Mouse (Mus musculus) lung, postnatal 36 days (tissue): ENCODE data around the gene Tmem259.
"Not testable (repeated sequence)": the region's sequence is repeated elsewhere in the genome, so short reads cannot be mapped to it uniquely, and the experiment has no call there.

Experiments
- DNase-seq: peaks from one replicate; pipeline ENCODE4 v3.0.0; 2022; ENCODE audit warnings: mixed read lengths

Gene Tmem259

DNA sequence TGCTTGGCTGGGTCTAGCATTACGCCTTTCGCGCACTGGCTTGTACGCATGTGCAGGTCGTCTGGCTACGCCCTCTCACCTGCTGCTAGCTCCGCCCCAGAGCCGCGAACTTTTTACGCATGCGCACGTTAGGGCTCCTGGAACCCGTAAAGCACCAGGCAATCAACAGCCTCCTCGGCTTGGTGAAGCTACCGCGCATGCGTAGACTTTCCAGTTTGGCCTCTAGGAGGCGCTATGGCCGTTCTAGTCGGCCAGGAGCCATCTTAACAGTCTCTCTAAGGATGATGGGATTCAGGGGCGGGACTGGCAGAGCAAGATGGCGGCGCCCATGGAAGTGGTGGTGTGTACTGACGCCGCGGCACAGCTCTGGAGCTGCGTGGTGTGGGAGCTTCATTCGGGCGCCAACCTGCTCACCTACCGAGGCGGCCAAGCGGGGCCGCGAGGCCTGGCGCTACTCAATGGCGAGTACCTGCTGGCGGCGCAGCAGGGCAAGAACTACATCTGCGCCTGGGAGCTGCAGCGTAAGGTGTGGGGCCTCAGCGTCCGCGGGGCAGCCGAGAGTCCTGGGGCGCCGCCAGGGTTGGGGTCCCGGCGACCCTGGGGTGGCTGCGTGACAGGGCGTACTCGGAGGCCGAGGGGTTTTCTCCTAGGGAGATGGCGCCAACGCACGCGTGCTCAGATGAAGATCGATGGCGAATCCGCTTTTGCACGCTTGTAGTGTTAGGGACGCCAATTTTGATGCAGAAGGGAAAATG lies 24.1 kb downstream of the Tmem259 start, which contains the start of gene Wdr18:
Wdr18 (plus strand) TSS at position 306 of the 755 bp plus-strand sequence.
- peak; percentile 99 for DNase-seq

DNA sequence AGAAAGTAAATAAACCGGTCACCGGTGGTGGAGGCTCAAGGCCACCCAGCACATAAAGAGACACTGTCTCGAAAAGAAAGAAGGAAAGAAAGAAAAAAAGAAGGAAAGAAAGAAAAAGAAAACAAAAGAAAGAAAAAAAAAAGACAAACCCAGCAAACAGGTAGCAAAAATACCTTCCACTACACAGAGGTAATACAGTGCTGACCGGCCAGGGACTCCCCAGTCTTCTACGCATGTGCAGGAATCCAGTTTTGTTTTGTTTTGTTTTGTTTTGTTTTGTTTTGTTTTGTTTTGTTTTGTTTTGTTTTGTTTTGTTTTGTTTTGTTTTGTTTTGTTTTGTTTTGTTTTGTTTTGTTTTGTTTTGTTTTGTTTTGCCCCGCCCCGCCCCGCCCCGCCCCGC lies 24.7 kb downstream of the Tmem259 start:
- not testable (repeated sequence) for DNase-seq

DNA sequence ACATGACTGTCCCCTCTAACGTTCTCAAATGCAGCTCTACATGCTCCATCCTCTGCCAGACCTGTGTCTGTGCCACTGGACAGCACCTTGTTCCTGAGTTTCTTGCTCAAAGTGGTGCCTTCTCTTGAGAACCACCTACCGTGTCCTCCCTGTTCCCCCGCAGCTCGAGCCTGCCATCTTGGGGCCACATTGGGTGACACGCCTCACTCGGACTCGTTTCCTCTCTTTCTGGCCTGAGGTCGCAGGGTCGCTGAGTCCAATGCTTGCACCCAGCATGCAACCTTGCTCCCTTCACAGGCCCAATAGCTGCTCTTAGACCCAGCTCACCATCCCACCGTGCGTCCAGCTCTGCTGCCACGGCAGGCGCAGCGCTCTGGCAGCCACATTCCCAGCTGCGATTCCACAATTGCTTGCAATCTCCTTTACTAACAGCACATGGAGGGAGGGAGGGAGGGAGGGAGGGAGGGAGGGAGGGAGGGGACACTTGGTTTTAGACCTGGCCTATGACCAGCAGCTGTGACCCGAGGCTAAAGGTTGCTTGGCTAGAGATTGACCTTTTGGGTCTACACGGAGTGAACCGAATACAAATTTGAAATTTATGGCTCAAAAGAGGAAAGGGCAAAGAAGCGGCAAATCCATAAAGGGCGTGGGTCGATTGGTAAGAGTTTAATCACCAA lies 25.9 kb downstream of the Tmem259 start:
- DNase-seq = peak; percentile 89

DNA sequence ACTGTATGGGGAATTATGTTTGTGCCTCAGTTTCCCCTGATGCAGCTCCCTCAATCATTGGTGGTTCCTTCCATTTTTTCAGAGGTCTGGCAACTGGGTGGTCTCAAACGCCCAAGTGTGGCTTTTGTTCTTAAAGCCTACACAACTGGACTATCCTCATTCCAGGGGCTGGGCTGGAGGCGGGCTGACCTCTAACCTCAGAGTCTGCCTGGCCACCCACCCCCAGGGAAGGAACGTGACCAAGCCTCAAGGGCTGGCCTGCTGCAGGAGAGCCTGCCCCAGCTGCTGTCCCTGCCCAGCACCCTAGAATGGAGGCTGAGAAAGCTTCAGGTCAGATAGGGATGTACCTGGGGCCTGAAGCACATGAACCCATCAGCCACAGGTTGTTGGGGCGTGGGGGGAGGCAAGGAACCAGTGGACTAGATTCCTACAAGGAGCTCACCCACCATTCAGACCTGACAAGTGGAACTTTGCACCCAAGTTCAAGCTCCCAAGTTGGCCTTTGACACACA lies 27.4 kb downstream of the Tmem259 start:
- DNase-seq = no peak

DNA sequence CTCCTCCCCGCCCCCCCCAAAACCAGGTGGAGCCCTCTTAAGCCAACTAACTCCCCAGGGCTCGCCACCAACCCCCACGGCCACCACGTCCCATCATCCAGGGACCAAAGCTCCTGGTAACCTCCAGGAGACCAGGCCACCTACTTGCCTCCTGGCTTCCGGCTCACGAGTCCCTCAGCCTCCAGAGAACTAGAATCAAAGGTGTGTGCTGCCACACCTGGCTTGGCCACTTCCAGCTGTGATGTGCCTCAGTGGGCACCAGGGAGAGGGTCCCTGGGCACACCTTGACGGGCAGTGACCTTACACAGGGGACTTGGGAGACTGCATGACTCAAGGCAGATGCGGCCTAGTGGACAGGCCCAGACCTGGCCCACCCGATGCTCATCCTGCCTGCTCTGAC lies 28.4 kb downstream of the Tmem259 start:
- DNase-seq = no peak

DNA sequence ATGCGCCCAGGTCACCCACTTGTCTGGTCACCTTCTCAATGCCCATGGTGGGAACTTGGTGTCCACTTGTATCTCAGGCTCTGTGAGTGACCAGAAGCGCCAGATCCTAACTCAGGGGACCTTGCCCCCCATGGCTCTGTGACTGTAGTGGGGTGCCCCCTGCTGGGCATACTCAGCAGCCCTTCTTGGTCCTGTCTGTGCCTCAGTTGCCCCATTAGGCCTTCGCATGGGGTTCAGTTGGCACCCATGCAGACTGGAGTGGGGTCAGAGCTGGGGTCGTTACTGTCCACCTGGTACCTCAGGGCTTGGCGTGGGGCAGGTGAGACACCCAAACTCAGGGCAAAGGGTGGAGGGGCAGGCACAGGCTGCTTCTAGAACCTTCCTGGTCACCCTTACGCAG lies 30.2 kb downstream of the Tmem259 start:
- DNase-seq = peak; percentile 71

DNA sequence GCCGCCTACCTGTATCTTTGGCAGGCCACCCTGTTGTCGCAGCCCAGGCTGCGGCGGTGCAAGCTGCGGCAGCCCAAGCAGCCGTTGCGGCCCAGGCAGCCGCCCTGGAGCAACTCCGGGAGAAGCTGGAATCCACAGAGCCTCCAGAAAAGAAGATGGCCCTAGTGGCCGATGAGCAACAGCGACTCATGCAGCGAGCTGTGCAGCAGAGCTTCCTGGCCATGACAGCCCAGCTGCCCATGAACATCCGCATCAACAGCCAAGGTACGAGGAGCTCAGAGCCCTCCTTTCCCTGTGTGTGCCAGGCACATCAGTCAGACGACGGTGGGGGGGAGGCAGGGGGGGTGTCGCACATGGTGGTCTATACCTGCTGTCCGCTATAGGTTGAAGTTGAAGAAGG lies 33.5 kb downstream of the Tmem259 start:
- DNase-seq = no peak

DNA sequence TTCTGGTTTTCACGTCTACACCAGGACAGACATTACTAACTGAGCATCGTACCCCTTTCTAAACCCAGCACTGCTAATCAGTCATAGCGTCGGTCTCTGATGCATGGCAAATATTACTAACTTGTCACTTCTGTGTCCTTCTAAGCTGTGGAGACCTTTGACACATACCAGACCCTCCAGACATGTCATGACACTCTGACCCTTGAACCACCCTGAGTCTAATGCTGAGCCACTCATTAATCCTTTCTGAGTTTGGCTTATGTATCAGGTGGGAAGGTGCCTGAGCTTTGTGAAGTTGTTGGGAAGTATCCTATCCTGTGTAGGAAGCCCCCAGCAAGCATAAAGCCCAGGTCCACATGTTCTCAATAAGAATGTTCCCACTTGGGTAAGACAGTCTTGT lies 34.3 kb downstream of the Tmem259 start:
- no peak for DNase-seq

DNA sequence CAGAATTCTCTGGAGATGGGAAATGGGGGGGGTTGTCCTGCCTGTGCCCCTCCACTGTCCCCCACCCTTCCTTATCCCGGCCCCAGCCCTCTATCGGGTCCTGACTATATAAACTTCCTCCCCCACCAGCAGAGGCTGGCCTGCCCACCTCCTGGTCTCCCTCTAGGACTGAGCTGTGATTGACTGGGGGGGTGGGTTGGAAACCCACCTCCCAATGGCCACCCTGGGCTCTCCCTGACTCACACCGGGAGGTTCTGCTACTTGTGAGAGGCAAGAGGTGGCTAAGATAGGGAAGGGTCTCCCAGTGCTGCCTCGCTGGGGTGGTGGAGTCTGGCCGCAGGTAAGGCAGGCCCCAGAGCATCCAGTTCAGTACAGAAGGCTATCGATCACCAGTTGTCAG lies 36.6 kb downstream of the Tmem259 start:
- DNase-seq = no peak

DNA sequence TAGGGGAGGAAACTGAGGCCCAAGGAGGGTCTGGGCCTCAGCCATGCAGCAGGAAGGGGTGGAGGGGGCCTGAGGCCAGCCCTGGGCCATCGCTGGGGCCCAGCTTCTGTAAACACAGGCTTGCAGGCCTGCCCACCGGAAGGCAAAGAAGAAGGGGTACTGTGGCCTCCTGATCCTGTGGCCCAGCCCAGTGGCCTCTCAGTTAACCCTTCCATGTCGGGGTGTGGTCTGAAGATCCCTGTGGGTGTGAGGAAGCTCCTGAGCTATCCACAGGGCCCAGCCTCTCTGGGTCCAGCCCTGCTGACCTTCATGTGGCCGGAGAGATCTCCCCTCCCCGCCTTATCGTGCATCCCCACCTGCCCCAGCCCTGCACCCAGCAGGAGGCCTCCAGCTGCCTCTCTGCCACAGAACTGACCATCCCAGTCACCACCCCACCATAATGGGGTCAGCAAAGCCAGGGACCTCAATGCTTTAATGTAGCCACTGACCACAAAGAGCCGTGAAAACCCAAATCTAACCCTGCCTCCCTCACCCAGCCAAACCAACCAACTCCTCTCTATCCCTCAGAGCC lies 37.3 kb downstream of the Tmem259 start:
- no peak for DNase-seq

DNA sequence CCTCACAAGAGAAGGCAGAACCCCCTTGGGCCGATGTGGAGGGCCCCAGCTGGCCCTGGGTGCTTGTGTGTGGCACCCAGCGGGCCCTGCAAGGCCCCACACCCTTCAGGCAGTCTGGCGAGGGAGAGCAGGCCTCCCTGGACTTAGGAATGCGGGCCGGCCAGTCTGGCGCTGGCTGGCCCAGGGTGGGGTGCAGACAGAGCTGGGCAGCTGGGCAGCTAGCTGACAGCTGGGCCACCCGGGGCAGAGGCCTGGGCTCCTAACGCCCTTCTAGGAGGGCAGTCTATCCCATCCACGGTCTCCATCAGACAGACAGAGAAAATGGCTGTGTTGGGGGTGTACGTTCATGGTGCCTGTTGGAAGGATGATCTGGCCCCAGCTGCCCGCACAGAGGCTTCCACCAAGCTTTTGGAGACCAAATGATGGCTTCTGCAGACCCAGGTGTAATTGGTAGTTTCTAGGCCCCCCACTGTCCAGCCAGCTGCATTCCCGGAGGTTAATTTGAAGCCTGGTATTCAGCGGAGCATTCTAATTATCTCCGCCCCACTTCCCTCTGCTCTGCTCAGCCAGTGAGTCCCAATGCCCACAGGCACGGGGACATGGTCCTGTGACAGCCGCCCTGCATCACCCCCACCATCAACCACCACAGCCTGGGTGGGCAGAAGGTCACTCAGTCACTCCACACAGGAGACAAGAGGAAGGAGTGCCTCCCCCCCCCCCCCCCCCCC lies 38.5 kb downstream of the Tmem259 start:
- DNase-seq = peak; percentile 55

DNA sequence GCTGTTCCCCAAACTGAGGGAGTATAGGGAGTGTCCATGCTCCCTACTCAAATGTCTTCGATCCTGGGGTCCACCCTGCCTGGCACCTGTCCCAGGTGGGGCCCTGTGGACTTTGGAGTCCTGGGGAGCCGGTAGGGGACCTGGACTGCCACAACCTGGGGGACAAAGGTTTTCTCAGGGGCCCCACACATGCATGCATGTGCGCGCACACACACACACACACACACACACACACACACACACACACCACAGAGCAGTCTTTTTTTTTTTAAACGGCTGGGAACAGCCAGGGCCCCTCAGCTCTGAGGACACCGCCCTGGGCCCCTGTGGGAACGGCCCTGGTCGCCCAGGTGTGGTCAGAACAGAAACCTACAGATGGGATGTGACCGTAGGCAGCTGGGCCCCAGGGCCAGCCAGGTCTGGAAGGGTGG lies 40.6 kb downstream of the Tmem259 start:
- DNase-seq = no peak

DNA sequence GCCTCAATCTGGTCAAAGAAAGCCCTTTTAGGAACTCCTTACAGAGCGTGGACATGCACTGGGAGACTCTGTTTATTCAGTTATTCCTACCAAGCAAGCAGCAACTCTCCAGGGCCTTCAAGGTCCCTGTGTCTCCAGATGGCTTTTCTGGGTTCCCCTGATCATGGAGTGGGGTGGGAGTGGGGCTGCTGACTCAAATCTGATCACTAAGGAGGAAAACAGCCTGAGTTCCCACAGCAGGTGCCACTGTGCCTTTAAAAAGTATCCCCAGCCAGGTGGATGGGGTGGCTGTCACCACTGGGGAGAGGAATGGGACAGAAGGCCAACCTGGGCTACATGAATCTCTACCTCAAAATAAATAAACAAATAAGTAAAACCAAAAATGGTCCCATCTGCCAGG lies 41.1 kb downstream of the Tmem259 start:
- no peak for DNase-seq

DNA sequence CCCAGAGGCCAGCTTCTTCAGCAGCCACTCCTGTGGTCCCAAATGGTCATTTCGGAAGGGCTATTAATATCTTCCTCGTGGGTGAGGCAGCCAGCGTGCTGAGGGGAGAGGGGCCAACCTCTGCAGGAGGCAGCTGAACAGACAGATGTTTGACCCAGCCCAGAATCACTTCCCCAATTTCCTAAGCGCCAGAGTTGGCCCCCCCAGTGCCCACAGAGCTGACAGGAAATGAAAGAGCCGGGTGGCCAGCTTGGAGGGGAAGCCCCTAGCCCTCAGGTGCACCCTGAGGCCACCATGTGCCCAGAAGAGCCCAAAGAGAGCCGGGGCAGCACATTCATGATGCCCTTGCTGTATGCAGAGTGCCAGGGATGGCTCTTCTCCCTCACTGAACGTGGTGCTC lies 43.4 kb downstream of the Tmem259 start:
- DNase-seq = peak; percentile 67

DNA sequence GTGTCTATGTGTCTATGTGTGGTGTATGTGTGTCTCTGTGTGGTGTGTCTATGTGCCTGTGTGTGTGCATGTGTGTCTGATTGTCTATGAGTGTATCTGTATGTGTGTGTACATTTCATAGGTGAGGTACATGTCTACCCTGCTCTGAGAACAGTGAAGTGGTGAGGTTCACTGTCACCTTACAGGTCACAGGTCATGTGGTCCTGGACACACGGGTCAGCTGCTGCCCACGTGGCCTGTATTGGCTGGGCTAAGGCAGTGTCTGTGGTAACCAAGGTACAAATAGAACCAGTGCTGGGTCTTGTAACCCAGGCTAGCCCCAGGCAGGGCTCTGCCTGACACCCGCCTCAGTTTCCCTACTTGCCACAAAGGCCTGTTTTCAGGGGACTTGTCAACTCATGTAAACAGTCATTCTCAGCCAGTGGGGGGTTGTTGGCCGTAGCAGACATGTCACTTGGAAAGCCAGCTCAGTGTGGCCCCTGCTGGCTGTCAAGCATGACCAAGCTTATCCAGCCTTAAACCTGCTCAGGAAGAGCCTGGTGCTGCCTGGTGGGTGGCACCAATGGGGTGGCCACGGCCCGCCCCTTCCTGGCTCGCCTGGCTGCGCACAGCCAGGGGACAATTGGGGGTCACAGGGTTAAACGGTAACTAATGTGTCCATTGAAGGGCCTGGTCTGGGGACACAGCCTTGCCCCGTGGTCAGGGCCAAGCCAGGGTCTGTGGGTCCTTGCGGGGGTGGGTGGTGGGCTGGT lies 46.2 kb downstream of the Tmem259 start:
- no peak for DNase-seq

DNA sequence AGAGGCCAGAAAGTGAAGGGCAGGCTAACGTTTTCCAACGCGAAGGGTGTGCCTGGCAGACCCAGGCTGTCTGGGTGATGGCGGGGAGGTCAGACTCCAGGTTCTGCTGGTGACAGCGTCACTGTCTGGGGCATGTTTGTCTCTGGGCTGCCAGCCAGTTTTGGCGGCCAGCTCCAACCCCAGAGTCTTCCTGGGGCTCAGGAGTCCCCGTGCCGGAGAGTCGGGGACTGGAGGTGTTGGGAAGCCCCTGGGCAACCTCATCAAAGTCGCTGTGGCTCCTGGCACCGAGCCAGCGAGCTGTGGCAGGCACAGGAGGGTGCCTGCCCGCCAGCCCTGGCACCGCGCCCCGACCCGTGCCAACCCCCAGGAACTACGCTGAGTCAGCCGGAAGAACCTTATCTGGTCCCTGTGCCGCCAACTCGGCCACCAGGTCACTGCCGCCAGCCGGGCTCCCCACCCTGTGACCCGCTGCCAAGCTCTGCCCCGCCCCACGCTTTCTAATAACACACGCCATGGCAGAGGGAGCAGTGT lies 47.2 kb downstream of the Tmem259 start:
- DNase-seq = peak; percentile 94

DNA sequence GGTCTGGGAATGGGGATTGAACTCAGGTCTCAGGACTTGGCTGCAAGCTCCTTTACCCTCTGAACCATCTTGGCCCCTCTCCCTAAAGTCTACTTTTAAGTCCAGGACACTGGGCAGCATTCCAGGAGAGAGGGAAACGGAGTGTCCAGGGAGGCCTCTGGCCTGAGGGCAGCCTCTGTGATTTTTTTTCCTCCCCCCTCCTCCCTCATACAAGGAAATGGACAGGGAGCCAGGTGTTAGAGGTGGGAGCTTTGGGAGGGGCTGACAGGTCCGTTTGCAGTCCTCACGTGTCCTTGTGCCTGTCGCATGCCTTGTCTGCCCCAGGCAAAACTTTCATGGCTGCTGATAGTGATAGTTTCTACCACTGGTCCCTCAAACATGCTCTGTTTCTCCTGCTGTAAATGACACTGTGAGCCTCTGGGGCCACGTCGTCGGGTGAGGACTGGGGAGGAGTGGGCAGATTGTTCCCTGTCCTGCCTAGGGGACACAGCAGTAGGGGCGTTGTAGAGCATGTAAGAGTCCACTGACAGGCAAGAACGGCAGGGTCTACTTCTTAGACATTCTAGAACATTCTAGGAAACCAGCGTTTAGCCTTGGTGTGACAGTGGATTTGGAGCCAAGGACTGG lies 47.7 kb downstream of the Tmem259 start:
- DNase-seq = no peak

DNA sequence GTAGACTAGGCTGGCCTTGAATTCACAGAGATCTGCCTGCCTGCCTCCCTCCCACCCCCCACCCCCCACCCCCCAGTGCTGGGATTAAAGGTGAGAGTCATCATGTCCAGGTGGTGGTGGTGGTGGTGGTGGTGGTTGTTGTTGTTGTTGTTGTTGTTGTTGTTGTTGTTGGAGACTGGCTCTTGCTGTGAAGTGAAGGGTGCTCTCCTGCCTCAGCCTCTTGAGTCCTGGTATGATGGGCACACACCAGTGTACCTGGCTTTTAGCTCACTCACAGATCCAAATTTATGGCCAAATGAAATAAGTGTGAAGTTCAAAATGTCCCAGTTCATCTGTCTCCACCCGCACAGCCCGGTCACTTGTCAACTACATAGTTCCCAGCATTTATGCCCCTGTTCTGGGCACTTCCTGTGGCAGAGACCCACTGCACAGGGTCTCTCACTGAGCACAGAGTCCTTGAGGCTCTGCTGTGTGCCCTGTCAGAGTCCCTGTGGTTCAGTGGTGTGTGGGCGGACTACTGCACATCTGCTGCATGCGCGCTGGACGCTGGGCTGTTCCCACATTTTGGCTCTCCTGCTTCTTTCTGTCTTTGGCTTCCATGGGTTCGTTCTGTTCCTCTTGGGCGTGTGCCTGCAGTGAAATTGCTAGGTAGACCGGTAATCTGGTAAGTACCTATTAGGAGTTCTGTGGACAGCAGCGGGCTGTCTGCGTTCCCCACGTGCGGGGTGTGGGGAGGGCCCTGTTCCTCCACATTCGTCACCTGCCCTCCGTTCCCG lies 49.1 kb downstream of the Tmem259 start:
- DNase-seq = no peak

DNA sequence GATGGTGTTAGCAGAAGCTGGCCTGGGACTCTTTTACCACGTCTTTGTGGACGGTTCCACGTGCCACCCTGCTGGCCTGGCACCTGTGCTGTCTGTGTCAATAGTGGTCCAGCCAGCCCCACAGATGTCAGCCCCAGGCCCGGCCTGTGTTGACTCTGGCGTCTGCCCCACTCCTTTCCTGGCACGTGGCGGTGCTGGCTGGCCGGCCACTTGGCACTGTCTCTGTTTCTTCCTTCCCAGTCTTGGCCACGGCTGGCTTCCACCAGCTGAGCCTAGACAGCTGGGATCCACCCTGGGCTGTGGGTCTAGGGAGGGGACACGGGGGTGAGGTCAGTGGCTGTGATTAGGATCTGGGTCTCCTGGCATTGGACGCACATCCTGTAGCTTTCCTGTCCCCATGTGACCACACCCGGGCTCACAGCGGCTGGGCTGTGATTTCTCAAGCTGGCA lies 49.8 kb downstream of the Tmem259 start:
- peak; percentile 94 for DNase-seq

DNA sequence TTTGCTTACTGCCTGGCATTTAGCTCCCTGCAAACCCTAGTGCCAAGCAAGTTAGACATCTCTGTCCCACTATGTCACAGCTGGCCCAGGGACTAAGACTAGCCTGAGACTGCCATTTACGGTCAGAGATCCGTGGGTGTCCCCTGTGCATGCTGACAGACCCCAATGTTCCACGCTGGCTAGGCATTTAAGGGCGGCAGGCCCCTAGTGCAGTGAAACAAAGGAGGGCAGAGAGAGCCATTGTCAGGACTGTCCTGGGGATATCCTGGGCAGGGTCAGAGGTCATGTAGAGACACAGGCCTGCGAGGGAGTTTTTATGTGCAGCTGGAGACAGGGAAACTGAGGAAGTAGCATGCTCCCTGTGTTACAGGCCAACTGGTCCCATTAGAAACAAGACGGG lies 50.3 kb downstream of the Tmem259 start:
- no peak for DNase-seq
